Mouse (Mus musculus) limb, embryonic 13.5 days (tissue): ENCODE results near the gene Hoxb4. TPM values are rescaled to one million over a fixed set of nuclear protein-coding genes. Genes with fewer than 3 reads are reported as not detected.

Experiments
- ATAC-seq: fragments of 200-750 bp; cut with Nextera tagmentation; 2 replicates; pipeline ENCODE4 v1.8.0; 2017; ENCODE audit warnings: low read depth, moderate number of reproducible peaks, moderate TSS enrichment; ENCODE audit not compliant: low FRiP score
- H3K27ac ChIP-seq: fragments of 300-500 bp; sonication (generic); 2 replicates; pipeline ENCODE4 v1.5.1; 2015; ENCODE audit warnings: inconsistent platforms, mild to moderate bottlenecking, moderate library complexity
- H3K27me3 ChIP-seq: fragments of 300-500 bp; sonication (generic); 2 replicates; pipeline ENCODE4 v1.6.1; 2015; ENCODE audit warnings: mild to moderate bottlenecking, inconsistent platforms
- H3K36me3 ChIP-seq: fragments of 300-500 bp; sonication (generic); 2 replicates; pipeline ENCODE4 v1.6.1; 2015; ENCODE audit warnings: inconsistent platforms, mild to moderate bottlenecking, moderate library complexity
- H3K4me1 ChIP-seq: fragments of 300-500 bp; sonication (generic); 2 replicates; pipeline ENCODE4 v1.6.1; 2015; ENCODE audit warnings: inconsistent platforms
- H3K4me2 ChIP-seq: fragments of 300-500 bp; sonication (generic); replicated peaks from 2 replicates; pipeline ENCODE4 v1.6.1; 2015; ENCODE audit warnings: inconsistent platforms, mild to moderate bottlenecking, moderate library complexity
- H3K4me3 ChIP-seq: fragments of 300-500 bp; sonication (generic); 2 replicates; pipeline ENCODE4 v1.5.1; 2015; ENCODE audit warnings: moderate library complexity, mild to moderate bottlenecking, inconsistent platforms
- H3K9ac ChIP-seq: fragments of 300-500 bp; sonication (generic); 2 replicates; pipeline ENCODE4 v1.6.1; 2015; ENCODE audit warnings: mild to moderate bottlenecking, inconsistent platforms
- H3K9me3 ChIP-seq: fragments of 300-500 bp; sonication (generic); 2 replicates; pipeline ENCODE4 v1.6.1; 2016; ENCODE audit warnings: inconsistent platforms
- WGBS: fragments of 180-500 bp; shearing (Covaris S2); methylation state at CpG from one replicate; pipeline ENCODE4 v1.1.7; 2015; 5-methylcytosine and 5-hydroxymethylcytosine counted together
- polyA plus RNA-seq: library from polyadenylated mRNA; unstranded; fragments of >200 nt; fragmentation: Nextera tagmentation; extraction: Ambion mirVana; gene quantifications from 2 replicates; pipeline ENCODE4 v1.2.1, GENCODE M21; 2015

Hoxb4 gene
- polyA plus RNA-seq, 1 experiment from 2014 or later: 0.36 TPM

GRCm38 (mm10) chr11:96279421-96280233 is 38.4 kb upstream of the Hoxb4 start:
- no peak overlapping the region for H3K4me3 ChIP-seq
- H3K36me3 ChIP-seq: no peaks in the 10 kb centered on the region
- H3K4me2 ChIP-seq: no peak overlapping the region
- H3K27ac ChIP-seq: no peak overlapping the region
- H3K27me3 ChIP-seq: peaks cover 97% of the 10 kb centered on the region
- 2% methylated on average over 31 of the region's 31 CpGs for WGBS
- H3K9me3 ChIP-seq: no peaks in the 10 kb centered on the region
- ATAC-seq: no peak
- H3K9ac ChIP-seq: no peak overlapping the region
- H3K4me1 ChIP-seq: peaks cover 13% of the 10 kb centered on the region

GRCm38 (mm10) chr11:96280399-96281378 is 37.4 kb upstream of the Hoxb4 start:
- no peaks in the 10 kb centered on the region for H3K9me3 ChIP-seq
- H3K9ac ChIP-seq: no peak overlapping the region
- no peak overlapping the region for H3K4me2 ChIP-seq
- H3K27me3 ChIP-seq: peaks cover 97% of the 10 kb centered on the region
- no peaks in the 10 kb centered on the region for H3K36me3 ChIP-seq
- peaks cover 16% of the 10 kb centered on the region for H3K4me1 ChIP-seq
- no peak for ATAC-seq
- H3K4me3 ChIP-seq: no peak overlapping the region
- H3K27ac ChIP-seq: no peak overlapping the region
- 10% methylated on average over 8 of the region's 8 CpGs for WGBS

- Histone ChIP-seq H3K4me1 (peaks cover 16% of the 10 kb centered on the region), H3K4me2 (no peak overlapping the region)
- WGBS: 2% methylated on average over 18 of the region's 18 CpGs
Measured at GRCm38 (mm10) chr11:96281396-96281795, 36.7 kb upstream of the Hoxb4 start.

GRCm38 (mm10) chr11:96281855-96282570 is 36.1 kb upstream of the Hoxb4 start, which contains the start of gene Hoxb8:
Gene Hoxb8 (plus strand): TSS chr11:96281905.
- H3K4me2 ChIP-seq: 0 out of 2 replicates have a peak within 1 kb of the TSS, but pooled peaks have one; percentile 27
- peak within 1 kb of the TSS; percentile 21; the same call in 1 of the 2 replicates for H3K4me3 ChIP-seq
- H3K9me3 ChIP-seq: no peaks in the 10 kb centered on the region
- H3K4me1 ChIP-seq: peaks cover 19% of the 10 kb centered on the region
- H3K27ac ChIP-seq: no peak within 1 kb of the TSS
- WGBS: under 1% methylated on average over 27 of the region's 27 CpGs
- no peaks in the 10 kb centered on the region for H3K36me3 ChIP-seq
- H3K9ac ChIP-seq: no peak within 1 kb of the TSS
- H3K27me3 ChIP-seq: peaks cover 97% of the 10 kb centered on the region
- ATAC-seq: no peak

More at GRCm38 (mm10) chr11:96281396-96281795, 36.7 kb upstream of the Hoxb4 start:
- no peaks in the 10 kb centered on the region for H3K9me3 ChIP-seq
- peaks cover 97% of the 10 kb centered on the region for H3K27me3 ChIP-seq
- H3K27ac ChIP-seq: no peak overlapping the region
- ATAC-seq: no peak
- H3K4me3 ChIP-seq: no peak overlapping the region
- H3K36me3 ChIP-seq: no peaks in the 10 kb centered on the region
- H3K9ac ChIP-seq: no peak overlapping the region

- under 1% methylated on average over 49 of the region's 49 CpGs for WGBS
- peak overlapping the region; percentile 21 for H3K4me3 ChIP-seq
- peaks cover 19% of the 10 kb centered on the region for H3K4me1 ChIP-seq
- no peak overlapping the region for H3K27ac ChIP-seq
- no peaks in the 10 kb centered on the region for H3K36me3 ChIP-seq
- peak overlapping the region; percentile 58 for H3K4me2 ChIP-seq
- no peaks in the 10 kb centered on the region for H3K9me3 ChIP-seq
- H3K9ac ChIP-seq: no peak overlapping the region
- peaks cover 97% of the 10 kb centered on the region for H3K27me3 ChIP-seq
- ATAC-seq: no peak
Measured at GRCm38 (mm10) chr11:96282795-96283430, 35.2 kb upstream of the Hoxb4 start.

- Histone ChIP-seq H3K4me1 (peaks cover 19% of the 10 kb centered on the region), H3K9ac (peak overlapping the region; percentile 36; the same call in 1 of the 2 replicates), H3K4me3 (peak overlapping the region; percentile 33), H3K36me3 (no peaks in the 10 kb centered on the region), H3K27me3 (peaks cover 98% of the 10 kb centered on the region), H3K9me3 (no peaks in the 10 kb centered on the region), H3K4me2 (peak overlapping the region; percentile 58), H3K27ac (0 out of 2 replicates have a peak overlapping the region, but pooled peaks have one; percentile 22)
- WGBS: 0% methylated on average over 45 of the region's 49 CpGs
- ATAC-seq: no peak
Measured at GRCm38 (mm10) chr11:96284041-96284749, 33.9 kb upstream of the Hoxb4 start.

- H3K4me2 ChIP-seq: peak overlapping the region; percentile 58
- H3K4me3 ChIP-seq: peak overlapping the region; percentile 33
- H3K4me1 ChIP-seq: peaks cover 19% of the 10 kb centered on the region
- no peak for ATAC-seq
- WGBS: under 1% methylated on average over 28 of the region's 37 CpGs
- H3K9ac ChIP-seq: peak overlapping the region; percentile 36; the same call in 1 of the 2 replicates
- no peak overlapping the region; the same call in 1 of the 2 replicates for H3K27ac ChIP-seq
- H3K27me3 ChIP-seq: peaks cover 98% of the 10 kb centered on the region
- no peaks in the 10 kb centered on the region for H3K9me3 ChIP-seq
- H3K36me3 ChIP-seq: no peaks in the 10 kb centered on the region
Measured at GRCm38 (mm10) chr11:96284774-96285734, 33.0 kb upstream of the Hoxb4 start.

GRCm38 (mm10) chr11:96285771-96286738 is 32.0 kb upstream of the Hoxb4 start, which contains the start of gene Hoxb7:
Gene Hoxb7 (plus strand): TSS chr11:96286623.
- peak within 1 kb of the TSS; percentile 36 for H3K4me3 ChIP-seq
- ATAC-seq: no peak
- no peaks in the 10 kb centered on the region for H3K36me3 ChIP-seq
- peak within 1 kb of the TSS; percentile 55 for H3K4me2 ChIP-seq
- H3K27ac ChIP-seq: no peak within 1 kb of the TSS; the same call in 1 of the 2 replicates
- peaks cover 19% of the 10 kb centered on the region for H3K4me1 ChIP-seq
- no peak within 1 kb of the TSS for H3K9ac ChIP-seq
- WGBS: under 1% methylated on average over 43 of the region's 43 CpGs
- H3K27me3 ChIP-seq: peaks cover 98% of the 10 kb centered on the region
- H3K9me3 ChIP-seq: no peaks in the 10 kb centered on the region
